Mouse (Mus musculus) C2C12 (cell line): ENCODE data around the gene Prss57.

Experiments
- CTCF ChIP-seq: IDR thresholded peaks from one replicate; pipeline ENCODE4 v1.5.1; 2011; ENCODE audit not compliant: control insufficient read depth, insufficient read depth, insufficient read length
- MAX ChIP-seq: IDR thresholded peaks from one replicate; pipeline ENCODE4 v1.6.1; 2011; ENCODE audit warnings: mild to moderate bottlenecking, control low read depth
- MYOD1 ChIP-seq: IDR thresholded peaks from one replicate; pipeline ENCODE4 v1.6.1; 2011; ENCODE audit warnings: low read depth; ENCODE audit not compliant: control insufficient read depth, insufficient read length
- MYOG ChIP-seq: IDR thresholded peaks from one replicate; pipeline ENCODE4 v1.6.1; 2011; ENCODE audit not compliant: control insufficient read depth, insufficient read length; ENCODE audit errors: extremely low read depth
- USF1 ChIP-seq: IDR thresholded peaks from one replicate; pipeline ENCODE4 v1.6.1; 2011; ENCODE audit warnings: low read depth, mild to moderate bottlenecking, control low read depth, moderate library complexity

GRCm38 (mm10) chr10:79815671-79816494 lies 25.1 kb upstream of the Prss57 start:
- TF ChIP-seq CTCF, result no peak
- no peak for TF ChIP-seq MAX
- TF ChIP-seq MYOD1, result no peak
- TF ChIP-seq USF1, result no peak
- TF ChIP-seq MYOG, result no peak
